Mouse (Mus musculus) adrenal gland, postnatal 25 days (tissue): ENCODE data around the gene Tex14. TPM values are rescaled to one million over a fixed set of nuclear protein-coding genes. Genes with fewer than 3 reads are reported as not detected.
"Not testable (repeated sequence)": the region's sequence is repeated elsewhere in the genome, so short reads cannot be mapped to it uniquely, and the experiment has no call there.

Source experiments
- DNase-seq: peaks from one replicate; pipeline ENCODE4 v3.0.0; 2021; ENCODE audit warnings: mixed read lengths
- total RNA-seq: library from RNA; stranded (reverse); gene quantifications from 2 replicates; pipeline ENCODE4 v1.2.3, GENCODE M21; 2021

Gene Tex14
- total RNA-seq, 1 experiment from 2014 or later = 1.1 TPM

- DNase-seq = not testable (repeated sequence)
Measured at GRCm38 (mm10) chr11:87472058-87472457, 67.2 kb downstream of the Tex14 start.

GRCm38 (mm10) chr11:87479172-87479571 lies 74.3 kb downstream of the Tex14 start:
- not testable (repeated sequence) for DNase-seq

GRCm38 (mm10) chr11:87483796-87484326 lies 79.0 kb downstream of the Tex14 start:
- no peak for DNase-seq

GRCm38 (mm10) chr11:87488948-87489347 lies 84.1 kb downstream of the Tex14 start:
- DNase-seq = no peak

- DNase-seq = no peak
Measured at GRCm38 (mm10) chr11:87504690-87505214, 99.9 kb downstream of the Tex14 start.

GRCm38 (mm10) chr11:87506502-87506901 lies 101.6 kb downstream of the Tex14 start:
- DNase-seq = no peak

GRCm38 (mm10) chr11:87507043-87507442 lies 102.2 kb downstream of the Tex14 start:
- DNase-seq = no peak

GRCm38 (mm10) chr11:87519260-87519659 lies 114.4 kb downstream of the Tex14 start:
- DNase-seq = peak; percentile 15

GRCm38 (mm10) chr11:87523466-87523865 lies 118.6 kb downstream of the Tex14 start:
- no peak for DNase-seq

GRCm38 (mm10) chr11:87523967-87524366 lies 119.1 kb downstream of the Tex14 start:
- no peak for DNase-seq

GRCm38 (mm10) chr11:87524780-87525179 lies 119.9 kb downstream of the Tex14 start:
- no peak for DNase-seq

GRCm38 (mm10) chr11:87527364-87527763 lies 122.5 kb downstream of the Tex14 start:
- DNase-seq = no peak

- DNase-seq = no peak
Measured at GRCm38 (mm10) chr11:87527990-87528389, 123.1 kb downstream of the Tex14 start.

GRCm38 (mm10) chr11:87531695-87532094 lies 126.8 kb downstream of the Tex14 start:
- DNase-seq = no peak

- no peak for DNase-seq
Measured at GRCm38 (mm10) chr11:87542285-87542684, 137.4 kb downstream of the Tex14 start.

- no peak for DNase-seq
Measured at GRCm38 (mm10) chr11:87542906-87543305, 138.0 kb downstream of the Tex14 start.

- DNase-seq = no peak
Measured at GRCm38 (mm10) chr11:87553342-87553741, 148.5 kb downstream of the Tex14 start.

- DNase-seq = no peak
Measured at GRCm38 (mm10) chr11:87554386-87554785, 149.5 kb downstream of the Tex14 start.

GRCm38 (mm10) chr11:87555106-87555703 lies 150.3 kb downstream of the Tex14 start:
- DNase-seq = no peak

- DNase-seq = no peak
Measured at GRCm38 (mm10) chr11:87561208-87561607, 156.3 kb downstream of the Tex14 start.

GRCm38 (mm10) chr11:87566501-87566900 lies 161.6 kb downstream of the Tex14 start, which contains the start of gene Gm11492:
Gm11492 (plus strand) TSS chr11:87566653.
- no peak for DNase-seq

- no peak for DNase-seq
Measured at GRCm38 (mm10) chr11:87568255-87568953, 163.5 kb downstream of the Tex14 start, which contains the start of gene Sept4. Sept4 (plus strand) TSS chr11:87568903.

GRCm38 (mm10) chr11:87570743-87571142 lies 165.9 kb downstream of the Tex14 start:
- DNase-seq = no peak
